Mouse (Mus musculus): Measurements from ENCODE around the gene 5430403G16Rik. TPM values are rescaled to one million over a fixed set of nuclear protein-coding genes. Genes with fewer than 3 reads are reported as not detected.
"Not testable (repeated sequence)": the region's sequence is repeated elsewhere in the genome, so short reads cannot be mapped to it uniquely, and the experiment has no call there.

5430403G16Rik gene
- total RNA-seq (2021) = 1.4 and 3.5 TPM in 2 replicates
- long read RNA-seq, experiment 1, partial matches to known transcripts = 0 of 2 reads
- long read RNA-seq, experiment 1, other reads (novel, unspliced or antisense) = 0 of 2 reads
- long read RNA-seq, experiment 2, partial matches to known transcripts = 0 of 2 reads
- long read RNA-seq, experiment 2, other reads (novel, unspliced or antisense) = 2 of 2 reads

GRCm38 (mm10) chr5:109690537-109691201 is at the start of gene 5430403G16Rik:
Gene 5430403G16Rik (minus strand): TSS chr5:109691041.
- DNase-seq = peak; percentile 87

- not testable (repeated sequence) for DNase-seq
Measured at GRCm38 (mm10) chr5:109717341-109717740, 26.5 kb upstream of the 5430403G16Rik start.

GRCm38 (mm10) chr5:109691205-109691965 is 544 bp upstream of the 5430403G16Rik start:
- DNase-seq = peak; percentile 24

GRCm38 (mm10) chr5:109682921-109683320 is 7.9 kb downstream of the 5430403G16Rik start:
- no peak for DNase-seq

Other genes starting within 250 kb of the 5430403G16Rik start
- gene Crlf2, start 132.0 kb downstream of the 5430403G16Rik start, total RNA-seq (2021) = 22.9 and 27.6 TPM in 2 replicates
- gene 4930522L14Rik, start 60.8 kb upstream of the 5430403G16Rik start, total RNA-seq (2021) = 6.0 and 6.2 TPM in 2 replicates
- 7.3 and 10.4 TPM in 2 replicates for gene Gm15446, start 232.4 kb upstream of the 5430403G16Rik start, total RNA-seq (2021)

All from adrenal gland, postnatal 14 days (tissue).